Mouse (Mus musculus): ENCODE data around the gene Kcna7. TPM values are rescaled to one million over a fixed set of nuclear protein-coding genes. Genes with fewer than 3 reads are reported as not detected.

Kcna7 gene
- total RNA-seq, 2 experiments from 2014 or later, result not detected

GRCm38 (mm10) chr7:45451344-45451982 is 46.0 kb downstream of the Kcna7 start:
- DNase-seq (ENCODE audit: low spot score in 2 of 2), result peak; percentile 87 to 93
- intact Hi-C loops (cut with DNase I), result loop anchor here (5.0 kb wide), 1 partner anchor 111 kb away; no protein-coding TSS in a partner anchor

DNA sequence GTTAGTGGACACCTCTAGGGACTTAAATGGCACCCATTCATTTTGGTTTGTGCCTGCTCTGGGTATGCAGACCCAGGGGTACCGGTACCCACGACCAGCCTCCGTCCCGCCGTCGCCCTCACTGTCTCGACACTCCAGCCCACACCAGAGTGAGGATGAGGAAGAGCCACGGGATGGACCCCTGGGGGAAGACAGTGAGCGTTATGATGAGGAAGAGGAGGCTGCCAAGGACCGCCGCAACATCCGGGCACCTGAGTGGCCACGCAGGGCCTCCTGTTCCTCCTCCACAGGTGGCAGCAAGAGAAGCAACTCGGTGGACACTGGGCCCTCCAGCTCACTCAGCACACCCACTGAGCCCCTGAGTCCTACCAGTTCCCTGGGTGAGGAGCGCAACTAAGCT is 49.5 kb downstream of the Kcna7 start:
- intact Hi-C loops (cut with DNase I), result loop anchor here (5.0 kb wide), 1 partner anchor 107 kb away; no protein-coding TSS in a partner anchor
- no peak for DNase-seq (ENCODE audit: low spot score in 2 of 2)

DNA sequence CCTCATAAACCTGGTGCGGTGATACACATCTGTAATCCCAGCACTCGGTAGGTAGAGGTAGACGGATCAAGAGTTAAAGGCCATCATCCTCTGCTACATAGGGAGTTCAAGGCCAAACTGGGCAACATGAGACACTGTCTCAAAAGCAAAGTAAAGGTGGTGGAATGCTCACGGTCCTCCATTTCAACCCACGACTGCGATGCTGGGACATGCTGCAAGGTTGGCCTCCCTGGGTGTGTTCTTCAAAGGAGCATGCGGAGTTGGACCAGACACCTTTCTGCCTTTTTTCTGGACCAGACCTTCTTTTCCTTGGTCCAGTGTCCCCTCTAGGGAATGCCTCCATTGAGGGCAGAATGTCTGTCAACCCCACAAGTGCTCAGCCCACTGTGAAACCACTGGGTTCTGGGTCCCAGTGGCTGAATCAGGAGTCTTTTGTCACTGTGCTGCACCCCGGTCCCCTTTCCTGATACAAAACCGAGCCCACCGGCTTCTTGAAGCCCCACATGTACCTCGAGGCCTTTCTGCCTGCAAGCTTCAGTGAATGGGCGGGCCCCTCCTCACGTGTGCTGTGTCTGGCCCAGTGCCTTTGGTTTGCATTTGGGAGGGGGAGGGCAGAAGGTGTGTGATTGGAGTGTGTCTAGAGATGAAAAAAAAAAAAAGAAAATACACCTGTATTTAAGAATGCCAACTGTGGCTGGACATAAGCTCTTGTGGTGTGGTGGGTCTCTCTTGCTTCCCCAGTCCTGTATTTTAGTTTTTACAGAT is 50.7 kb downstream of the Kcna7 start:
- DNase-seq (ENCODE audit: low spot score in 2 of 2), result no peak
- intact Hi-C loops (cut with DNase I), result no loop called here

DNA sequence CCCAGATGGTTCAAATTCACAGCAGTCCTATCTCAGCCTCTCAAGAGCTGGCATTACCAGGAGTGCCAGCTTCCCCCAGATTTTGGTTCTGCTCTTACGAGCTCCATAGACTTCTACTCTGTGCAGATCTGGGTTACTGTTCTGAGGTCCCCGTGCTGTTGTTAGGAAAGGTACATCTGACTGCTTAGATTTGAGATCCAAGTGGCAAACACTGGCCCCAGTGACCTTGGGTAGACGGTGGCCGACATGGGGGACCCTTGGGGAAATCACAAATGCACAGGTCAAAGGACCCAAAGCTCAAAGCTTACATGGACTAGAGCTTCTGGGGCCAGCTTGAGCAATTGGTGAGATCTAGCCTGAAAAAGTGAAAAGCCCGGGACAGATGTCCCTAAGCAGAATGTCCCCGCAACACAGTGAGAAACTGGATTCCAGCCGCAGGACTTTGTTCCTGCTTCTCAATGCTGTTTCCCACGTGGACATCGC is 51.3 kb downstream of the Kcna7 start:
- intact Hi-C loops (cut with DNase I), result no loop called here

GRCm38 (mm10) chr7:45457204-45458060 is 52.0 kb downstream of the Kcna7 start:
- intact Hi-C loops (cut with DNase I), result no loop called here
- DNase-seq (ENCODE audit: low spot score in 2 of 2), result peak in 1 of 2 experiments; percentile 55

More for the DNA sequence above, 51.3 kb downstream of the Kcna7 start:
- no peak for DNase-seq (ENCODE audit: low spot score in 2 of 2)

DNA sequence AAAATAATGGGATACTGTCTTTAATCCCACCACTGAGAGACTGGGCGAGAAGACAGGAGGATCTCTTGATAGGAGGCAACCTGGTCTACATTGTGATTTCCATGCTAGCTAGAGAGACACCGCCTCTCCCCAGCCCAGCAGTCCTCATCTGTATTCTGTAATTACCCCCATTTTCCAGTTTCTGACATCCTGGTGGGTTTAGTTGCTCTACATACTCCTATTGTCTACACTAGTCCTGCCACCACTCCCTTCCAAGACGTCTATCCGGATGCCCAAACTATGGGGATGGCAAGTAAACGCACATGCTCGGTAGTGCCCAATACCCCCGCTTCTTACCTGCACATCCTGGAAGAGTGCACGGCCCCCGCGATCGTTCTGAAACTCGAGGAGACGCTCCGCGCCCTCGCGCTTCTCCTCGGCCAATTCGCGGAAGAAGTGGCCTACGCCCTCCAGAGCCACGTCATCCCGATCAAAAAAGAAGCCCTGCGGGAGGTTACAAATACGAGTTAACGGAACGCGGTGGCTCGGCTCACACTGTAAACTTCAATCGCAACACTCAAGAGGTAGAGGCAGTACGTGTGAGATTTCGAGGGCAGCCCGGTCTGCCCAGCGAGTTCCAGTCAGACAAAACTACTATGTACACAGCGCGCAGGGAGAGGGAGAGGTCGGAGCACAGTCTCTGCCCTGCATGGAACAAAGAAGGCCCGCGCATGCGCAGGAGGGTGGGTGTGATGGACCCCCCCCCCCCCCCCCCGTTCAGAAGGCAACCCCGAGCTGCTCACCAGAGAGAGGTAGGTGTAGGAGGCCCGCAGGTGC is 53.5 kb downstream of the Kcna7 start:
- intact Hi-C loops (cut with DNase I), result no loop called here
- DNase-seq (ENCODE audit: low spot score in 2 of 2), result peak; percentile 70 to 80

Small RNAs within 50 kb of the gene (microRNA-seq; reads per million reads assigned to microRNA genes)
- 0 reads per million in 2 experiments for gene Gm22133

Other genes starting within 250 kb of the Kcna7 start
- gene Slc17a7, start 241.7 kb upstream of the Kcna7 start, total RNA-seq (2021), result 1,000 to 10,000 TPM; 1,365 to 1,520 TPM
- gene Gfy, start 226.1 kb upstream of the Kcna7 start, total RNA-seq (2021), result under 1 TPM in 1 of 2 experiments, not detected in 1; 0.18 TPM
- gene Pth2, start 224.7 kb upstream of the Kcna7 start, total RNA-seq (2021), result not detected
- gene Ccdc155, start 200.8 kb upstream of the Kcna7 start, total RNA-seq (2021), result 1 to 10 TPM; 5.2 to 5.3 TPM
- 10 to 100 TPM; 25.1 to 29.2 TPM for gene Dkkl1, start 193.5 kb upstream of the Kcna7 start, total RNA-seq (2021)
- 1 to 10 TPM; 2.8 to 5.5 TPM for gene Tead2, start 189.9 kb upstream of the Kcna7 start, total RNA-seq (2021)
- 1 to 10 TPM; 2.5 to 4.4 TPM for gene Cd37, start 166.5 kb upstream of the Kcna7 start, total RNA-seq (2021)
- 1 to 10 TPM; 1.6 to 1.9 TPM for gene Slc6a16, start 164.6 kb upstream of the Kcna7 start, total RNA-seq (2021)
- gene Slc6a21, start 128.1 kb upstream of the Kcna7 start, total RNA-seq (2021), result under 1 TPM in 1 of 2 experiments, not detected in 1; 0.23 TPM
- gene Trpm4, start 71.9 kb upstream of the Kcna7 start, total RNA-seq (2021), result 10 to 100 TPM; 13.2 to 24.9 TPM
- gene Hrc, start 70.4 kb upstream of the Kcna7 start, total RNA-seq (2021), result under 1 TPM; 0.23 to 0.94 TPM
- 100 to 1,000 TPM; 151 to 152 TPM for gene Ppfia3, start 38.6 kb upstream of the Kcna7 start, total RNA-seq (2021)
- gene Lin7b, start 35.1 kb upstream of the Kcna7 start, total RNA-seq (2021), result 100 to 1,000 TPM; 170 to 176 TPM
- 100 to 1,000 TPM; 341 to 386 TPM for gene Snrnp70, start 9.9 kb upstream of the Kcna7 start, total RNA-seq (2021)
- gene Ntf5, start 8.0 kb downstream of the Kcna7 start, total RNA-seq (2021), result under 1 TPM in 1 of 2 experiments, not detected in 1; 0.16 TPM
- not detected for gene Lhb, start 15.2 kb downstream of the Kcna7 start, total RNA-seq (2021)
- gene Gys1, start 29.2 kb downstream of the Kcna7 start, total RNA-seq (2021), result 10 to 100 TPM; 15.7 to 16.5 TPM
- gene Ruvbl2, start 32.4 kb downstream of the Kcna7 start, total RNA-seq (2021), result 10 to 100 TPM; 30.4 to 33.0 TPM
- gene Ftl1, start 54.2 kb downstream of the Kcna7 start, total RNA-seq (2021), result 100 to 1,000 TPM; 207 to 225 TPM
- gene Bax, start 61.2 kb downstream of the Kcna7 start, total RNA-seq (2021), result 10 to 100 TPM; 67.0 to 69.8 TPM
- gene Tulp2, start 76.2 kb downstream of the Kcna7 start, total RNA-seq (2021), result not detected
- under 1 TPM in 1 of 2 experiments, not detected in 1; 0.73 TPM for gene Gm45808, start 81.2 kb downstream of the Kcna7 start, total RNA-seq (2021)
- gene Dhdh, start 83.2 kb downstream of the Kcna7 start, total RNA-seq (2021), result 1 to 10 TPM; 2.7 to 4.0 TPM
- 100 to 1,000 TPM; 103 to 105 TPM for gene Nucb1, start 104.8 kb downstream of the Kcna7 start, total RNA-seq (2021)
- gene Ppp1r15a, start 120.6 kb downstream of the Kcna7 start, total RNA-seq (2021), result 10 to 100 TPM; 22.0 to 22.2 TPM
- 1 to 10 TPM; 1.2 to 2.7 TPM for gene Plekha4, start 120.7 kb downstream of the Kcna7 start, total RNA-seq (2021)
- gene Hsd17b14, start 149.2 kb downstream of the Kcna7 start, total RNA-seq (2021), result under 1 TPM in 1 of 2 experiments, not detected in 1; 0.25 TPM
- gene Bcat2, start 164.5 kb downstream of the Kcna7 start, total RNA-seq (2021), result 10 to 100 TPM; 23.0 to 23.6 TPM
- not detected for gene Fgf21, start 209.8 kb downstream of the Kcna7 start, total RNA-seq (2021)
- gene Fut1, start 211.6 kb downstream of the Kcna7 start, total RNA-seq (2021), result under 1 TPM in 1 of 2 experiments, not detected in 1; 0.21 TPM
- gene Izumo1, start 216.2 kb downstream of the Kcna7 start, total RNA-seq (2021), result not detected
- 1 to 10 TPM; 8.1 to 8.2 TPM for gene Rasip1, start 221.8 kb downstream of the Kcna7 start, total RNA-seq (2021)
- gene Mamstr, start 234.3 kb downstream of the Kcna7 start, total RNA-seq (2021), result 1 to 10 TPM; 2.4 to 3.6 TPM

Measured in left cerebral cortex, postnatal 25 days (tissue).